In genomic region chr7:28959505-28960045, GRCm38 (mm10) we compare ENCODE assay signal across 9 mouse cellular contexts. TPM values are rescaled to one million over a fixed set of nuclear protein-coding genes. Genes with fewer than 3 reads are reported as not detected.
DNase-seq lines count a peak whose midpoint lies in the region; ATAC-seq and TF ChIP-seq lines count a peak whose summit lies in the region.
"Had no signal": no experiment of that assay in that cellular context is flagged by ENCODE, and none has a peak within 500 bp of the region (broad histone marks: within the 10 kb centered on the region; RNA-seq: fewer than 3 reads in every experiment).

No protein-coding gene starts in this region.

- no peak for ATAC-seq in heart, embryonic 15.5 days (replicated peaks; ENCODE audit: insufficient number of reproducible peaks, insufficient read depth, low FRiP score, low read depth)
- no peak for ATAC-seq in embryonic facial prominence, embryonic 15.5 days (ENCODE audit: insufficient number of reproducible peaks, low FRiP score, low TSS enrichment, low read depth)
- ATAC-seq in limb, embryonic 14.5 days (ENCODE audit: low FRiP score, low read depth): no peak
- no peak for ATAC-seq in midbrain, postnatal 0 days (ENCODE audit: low FRiP score)
- ATAC-seq: Patski had no signal

- no peak for DNase-seq in heart, postnatal 14 days
- no peak for DNase-seq in limb, embryonic 14.5 days (ENCODE audit: low spot score)
- DNase-seq in midbrain, postnatal 0 days (ENCODE audit: low spot score): no peak
- DNase-seq in thymus, postnatal 36 days: no peak
- no peak for DNase-seq in T-cell, adult 2 months (ENCODE audit: low spot score)
- DNase-seq in layer of hippocampus, adult 9-11 months: no peak

- no peak for TF ChIP-seq POLR2A in limb, embryonic 14.5 days (IDR thresholded peaks at IDR 0.05; ENCODE audit: borderline replicate concordance, extremely low read depth, insufficient read depth, insufficient read length)

- H3K36me3 ChIP-seq in heart, embryonic 15.5 days: 0 out of 2 replicates have a peak, but pooled peaks cover 3% of the 10 kb centered on the region
- 0 out of 2 replicates have a peak, but pooled peaks cover 6% of the 10 kb centered on the region for H3K36me3 ChIP-seq in embryonic facial prominence, embryonic 15.5 days
- H3K36me3 ChIP-seq in limb, embryonic 14.5 days (ENCODE audit: control insufficient read depth, insufficient read depth, low read length): peaks cover 9% of the 10 kb centered on the region
- no peaks in the 10 kb centered on the region for H3K36me3 ChIP-seq in midbrain, postnatal 0 days (ENCODE audit: insufficient read depth, low read length)

- H3K4me2 ChIP-seq in heart, embryonic 15.5 days: peak overlapping the region; percentile 83
- peak overlapping the region; percentile 80 for H3K4me2 ChIP-seq in embryonic facial prominence, embryonic 15.5 days (replicated peaks)
- H3K4me2 ChIP-seq in limb, embryonic 14.5 days (replicated peaks; ENCODE audit: low read depth, low read length, severe bottlenecking): peak overlapping the region; percentile 75
- peak overlapping the region; percentile 91 for H3K4me2 ChIP-seq in midbrain, postnatal 0 days (ENCODE audit: low read depth, low read length, poor library complexity, severe bottlenecking)

- H3K4me3 ChIP-seq in heart, embryonic 15.5 days: peak overlapping the region; percentile 83
- peak overlapping the region; percentile 87 for H3K4me3 ChIP-seq in embryonic facial prominence, embryonic 15.5 days (replicated peaks)
- H3K4me3 ChIP-seq in limb, embryonic 14.5 days (replicated peaks; ENCODE audit: low read length): peak overlapping the region; percentile 100
- peak overlapping the region; percentile 99; the same call in 1 of the 2 replicates for H3K4me3 ChIP-seq in midbrain, postnatal 0 days (ENCODE audit: low read depth, low read length)

- peak overlapping the region; percentile 97 for H3K27ac ChIP-seq in heart, embryonic 15.5 days
- peak overlapping the region; percentile 80; the same call in 1 of the 2 replicates for H3K27ac ChIP-seq in embryonic facial prominence, embryonic 15.5 days (replicated peaks)
- peak overlapping the region; percentile 10; the same call in 1 of the 2 replicates for H3K27ac ChIP-seq in limb, embryonic 14.5 days (replicated peaks; ENCODE audit: low read depth, low read length)
- peak overlapping the region; percentile 12; the same call in 1 of the 2 replicates for H3K27ac ChIP-seq in midbrain, postnatal 0 days (ENCODE audit: low read depth, low read length)

- H3K27me3 ChIP-seq in heart, embryonic 15.5 days: no peaks in the 10 kb centered on the region
- H3K27me3 ChIP-seq in embryonic facial prominence, embryonic 15.5 days: no peaks in the 10 kb centered on the region
- no peaks in the 10 kb centered on the region for H3K27me3 ChIP-seq in limb, embryonic 14.5 days (ENCODE audit: control insufficient read depth, insufficient read depth, low read length)
- no peaks in the 10 kb centered on the region for H3K27me3 ChIP-seq in midbrain, postnatal 0 days (ENCODE audit: insufficient read depth, low read length)
- H3K27me3 ChIP-seq: Patski had no signal

- H3K9ac ChIP-seq in heart, embryonic 15.5 days: peak overlapping the region; percentile 99
- peak overlapping the region; percentile 94 for H3K9ac ChIP-seq in embryonic facial prominence, embryonic 15.5 days
- H3K9ac ChIP-seq in limb, embryonic 14.5 days (ENCODE audit: low read depth, low read length, severe bottlenecking): peak overlapping the region; percentile 90
- H3K9ac ChIP-seq in midbrain, postnatal 0 days (replicated peaks; ENCODE audit: low read length, poor library complexity, severe bottlenecking): no peak overlapping the region

- H3K4me1 ChIP-seq in heart, embryonic 15.5 days (replicated peaks): peaks cover 70% of the 10 kb centered on the region
- H3K4me1 ChIP-seq in embryonic facial prominence, embryonic 15.5 days: peaks cover 60% of the 10 kb centered on the region
- H3K4me1 ChIP-seq in limb, embryonic 14.5 days (ENCODE audit: control insufficient read depth, insufficient read depth, low read length): peaks cover 51% of the 10 kb centered on the region
- peaks cover 22% of the 10 kb centered on the region for H3K4me1 ChIP-seq in midbrain, postnatal 0 days (ENCODE audit: insufficient read depth, low read length)

- H3K9me3 ChIP-seq in heart, embryonic 15.5 days (replicated peaks): no peaks in the 10 kb centered on the region
- no peaks in the 10 kb centered on the region for H3K9me3 ChIP-seq in embryonic facial prominence, embryonic 15.5 days (replicated peaks)
- H3K9me3 ChIP-seq in limb, embryonic 14.5 days (ENCODE audit: control insufficient read depth, low read length): no peaks in the 10 kb centered on the region
- no peaks in the 10 kb centered on the region for H3K9me3 ChIP-seq in midbrain, postnatal 0 days (ENCODE audit: low read length)

- 10% methylated on average over 6 of the region's 6 CpGs for WGBS in heart, embryonic 15.5 days
- 33% methylated on average over 6 of the region's 6 CpGs for WGBS in embryonic facial prominence, embryonic 15.5 days
- WGBS in limb, embryonic 14.5 days: 31% methylated on average over 6 of the region's 6 CpGs
- WGBS in midbrain, postnatal 0 days: 49% methylated on average over 6 of the region's 6 CpGs

- no peak for TF ChIP-seq CTCF in midbrain, postnatal 0 days (IDR thresholded peaks at IDR 0.05)

- intact Hi-C loops in heart, postnatal 14 days (cut with DNase I): loop anchor here (1.0 to 5.0 kb wide), 2 partner anchors 19 to 37 kb away; no protein-coding TSS in a partner anchor

RNA-seq across cellular contexts. Expression of gene Actn4, which starts 2.6 kb away (rescaled TPM):
- polyA plus RNA-seq in heart, embryonic 15.5 days (2015; fragmentation: Nextera tagmentation; extraction: Ambion mirVana): 236 and 281 TPM in 2 replicates
- total RNA-seq in heart, postnatal 14 days (2021): 100 to 1,000 TPM; 110 to 127 TPM
- 321 and 328 TPM in 2 replicates for polyA plus RNA-seq in embryonic facial prominence, embryonic 15.5 days (2015; fragmentation: Nextera tagmentation; extraction: Ambion mirVana)
- polyA plus RNA-seq in limb, embryonic 14.5 days (2012; rRNA removed): 268 and 299 TPM in 2 replicates
- 295 and 304 TPM in 2 replicates for polyA plus RNA-seq in limb, embryonic 14.5 days (2014; fragmentation: Nextera tagmentation; extraction: Ambion mirVana)
- 74.7 and 86.9 TPM in 2 replicates for total RNA-seq in midbrain, postnatal 0 days (2014; rRNA removed)
- polyA plus RNA-seq in midbrain, postnatal 0 days (2015; fragmentation: Nextera tagmentation; extraction: Ambion mirVana): 101 and 105 TPM in 2 replicates

RNA-seq across cellular contexts. Expression of gene Eif3k, which starts 22.1 kb away (rescaled TPM):
- 239 and 261 TPM in 2 replicates for polyA plus RNA-seq in heart, embryonic 15.5 days (2015; fragmentation: Nextera tagmentation; extraction: Ambion mirVana)
- 100 to 1,000 TPM; 157 to 159 TPM for total RNA-seq in heart, postnatal 14 days (2021)
- 403 and 405 TPM in 2 replicates for polyA plus RNA-seq in embryonic facial prominence, embryonic 15.5 days (2015; fragmentation: Nextera tagmentation; extraction: Ambion mirVana)
- polyA plus RNA-seq in limb, embryonic 14.5 days (2012; rRNA removed): 473 and 518 TPM in 2 replicates
- polyA plus RNA-seq in limb, embryonic 14.5 days (2014; fragmentation: Nextera tagmentation; extraction: Ambion mirVana): 450 TPM in 2 replicates
- 405 and 482 TPM in 2 replicates for total RNA-seq in midbrain, postnatal 0 days (2014; rRNA removed)
- polyA plus RNA-seq in midbrain, postnatal 0 days (2015; fragmentation: Nextera tagmentation; extraction: Ambion mirVana): 292 and 309 TPM in 2 replicates

RNA-seq across cellular contexts. Expression of gene Map4k1, which starts 22.3 kb away (rescaled TPM):
- 2.8 and 7.6 TPM in 2 replicates for polyA plus RNA-seq in heart, embryonic 15.5 days (2015; fragmentation: Nextera tagmentation; extraction: Ambion mirVana)
- 1 to 10 TPM in 1 of 2 experiments, under 1 TPM in 1; 0.96 to 2.4 TPM for total RNA-seq in heart, postnatal 14 days (2021)
- 7.5 and 7.7 TPM in 2 replicates for polyA plus RNA-seq in embryonic facial prominence, embryonic 15.5 days (2015; fragmentation: Nextera tagmentation; extraction: Ambion mirVana)
- 9.3 and 9.5 TPM in 2 replicates for polyA plus RNA-seq in limb, embryonic 14.5 days (2012; rRNA removed)
- 6.4 and 7.0 TPM in 2 replicates for polyA plus RNA-seq in limb, embryonic 14.5 days (2014; fragmentation: Nextera tagmentation; extraction: Ambion mirVana)
- 5.6 and 17.4 TPM in 2 replicates for total RNA-seq in midbrain, postnatal 0 days (2014; rRNA removed)
- polyA plus RNA-seq in midbrain, postnatal 0 days (2015; fragmentation: Nextera tagmentation; extraction: Ambion mirVana): 18.2 and 21.0 TPM in 2 replicates

Comparison
In these comparisons a context has a peak if more than half of its experiments do, and no peak if none do; other contexts are left out.
1. H3K27ac ChIP-seq: peak in every context shown above with its lines; median percentile 97 in heart, embryonic 15.5 days; 80 in embryonic facial prominence, embryonic 15.5 days; 12 in midbrain, postnatal 0 days; 10 in limb, embryonic 14.5 days.